In genomic region chr19:34474991-34475971, GRCm38 (mm10) we compare ENCODE assay signal across 8 mouse cellular contexts. TPM values are rescaled to one million over a fixed set of nuclear protein-coding genes. Genes with fewer than 3 reads are reported as not detected.
DNase-seq lines count a peak whose midpoint lies in the region; ATAC-seq and TF ChIP-seq lines count a peak whose summit lies in the region.

Ch25h (minus strand) TSS chr19:34475164.

- H3K9me3 ChIP-seq in E14TG2a.4 (ENCODE audit: low read length) = no peaks in the 10 kb centered on the region
- no peaks in the 10 kb centered on the region for H3K9me3 ChIP-seq in forebrain, embryonic 15.5 days

- H3K4me3 ChIP-seq in E14TG2a.4 (replicated peaks; ENCODE audit: low read length) = peak within 1 kb of the TSS; percentile 76
- peak within 1 kb of the TSS; percentile 62 for H3K4me3 ChIP-seq in forebrain, embryonic 15.5 days

- H3K36me3 ChIP-seq in E14TG2a.4 (ENCODE audit: insufficient read depth, low read length) = no peaks in the 10 kb centered on the region
- H3K36me3 ChIP-seq in forebrain, embryonic 15.5 days = no peaks in the 10 kb centered on the region

- no peak for TF ChIP-seq CTCF in E14TG2a.4 (conservative IDR thresholded peaks at IDR 0.05; ENCODE audit: low read length)

- peaks cover 22% of the 10 kb centered on the region for H3K4me1 ChIP-seq in E14TG2a.4 (replicated peaks; ENCODE audit: low read depth, low read length)
- peaks cover 12% of the 10 kb centered on the region for H3K4me1 ChIP-seq in forebrain, embryonic 15.5 days

- 2% methylated on average over 35 of the region's 35 CpGs for WGBS in forebrain, embryonic 15.5 days

- intact Hi-C loops in left cerebral cortex, postnatal 25 days (cut with DNase I) = loop anchor here (5.0 kb wide), 1 partner anchor 228 kb away; no protein-coding TSS in a partner anchor

- H3K4me2 ChIP-seq in forebrain, embryonic 15.5 days (replicated peaks) = peak within 1 kb of the TSS; percentile 88

- peak; percentile 36 for DNase-seq in adrenal gland, postnatal 14 days
- peak; percentile 22 to 33 for DNase-seq in left cerebral cortex, postnatal 25 days (ENCODE audit: low spot score in 2 of 2)
- peak; percentile 20 to 51 for DNase-seq in right cerebral cortex, adult 2 months (ENCODE audit: low spot score in 2 of 2)
- DNase-seq in c-Kit-positive CD71-positive TER-119-positive erythroid progenitor cells, embryonic 14.5 days (ENCODE audit: low spot score) = no peak

- H3K27ac ChIP-seq in forebrain, embryonic 15.5 days (replicated peaks) = no peak within 1 kb of the TSS

- H3K9ac ChIP-seq in forebrain, embryonic 15.5 days (replicated peaks) = peak within 1 kb of the TSS; percentile 48

- ATAC-seq in forebrain, embryonic 15.5 days (replicated peaks) = peak; percentile 90
- peak; percentile 16 to 50; a peak in 1 of 4 replicates for ATAC-seq in hematopoietic stem cell, adult 5-6 weeks (replicated peaks in 1 of 2; ENCODE audit: insufficient read depth in 1 of 2, low FRiP score in 2 of 2, low TSS enrichment in 1 of 2, low read depth in 1 of 2, poor library complexity in 2 of 2, severe bottlenecking in 2 of 2)
- peak; percentile 25 for ATAC-seq in megakaryocyte, adult 5-6 weeks (ENCODE audit: poor library complexity, severe bottlenecking)

- peaks cover 56% of the 10 kb centered on the region for H3K27me3 ChIP-seq in E14TG2a.4 (ENCODE audit: insufficient read depth, low read length)
- peaks cover 37% of the 10 kb centered on the region for H3K27me3 ChIP-seq in forebrain, embryonic 15.5 days

RNA-seq across cellular contexts. Expression of gene Ch25h, which starts in this region (rescaled TPM):
- total RNA-seq in adrenal gland, postnatal 14 days (2021) = 1.4 TPM in 1 of 2 replicates, not detected in the other
- 0.17 and 0.67 TPM in 2 replicates for polyA plus RNA-seq in forebrain, embryonic 15.5 days (2015; fragmentation: Nextera tagmentation; extraction: Ambion mirVana)
- total RNA-seq in hematopoietic stem cell, adult 5-6 weeks (2017) = 0.19 and 0.35 TPM in 2 replicates
- under 1 TPM; 0.23 to 0.50 TPM for total RNA-seq in left cerebral cortex, postnatal 25 days (2021)
- not detected in 2 replicates for total RNA-seq in megakaryocyte, adult 5-6 weeks (2015)
- total RNA-seq in megakaryocyte, adult 5-6 weeks (2017) = not detected in 2 replicates

Comparison
In these comparisons a context has a peak if more than half of its experiments do, and no peak if none do; other contexts are left out.
1. Peak in ATAC-seq, H3K4me3 ChIP-seq, H3K9ac ChIP-seq and H3K4me2 ChIP-seq in forebrain, embryonic 15.5 days; RNA of the gene not detected or under 1 TPM.
2. Peak in ATAC-seq in hematopoietic stem cell, adult 5-6 weeks; RNA of the gene not detected or under 1 TPM.
3. Peak in DNase-seq in left cerebral cortex, postnatal 25 days; RNA of the gene not detected or under 1 TPM.
4. Peak in ATAC-seq in megakaryocyte, adult 5-6 weeks; RNA of the gene not detected or under 1 TPM.
5. ATAC-seq: peak in every context shown above with its lines; median percentile 90 in forebrain, embryonic 15.5 days; 33 in hematopoietic stem cell, adult 5-6 weeks; 25 in megakaryocyte, adult 5-6 weeks.